Mouse (Mus musculus) embryonic fibroblast, embryonic 13.5 days (primary cell): ENCODE measurements at regions not wholly inside any gene's neighbourhood (a gene's known extent, or its start where the extent isn't known, plus 50 kb on each side); places are given as distances from the start of the nearest gene placed in this dataset.

Source experiments
- CTCF ChIP-seq: IDR thresholded peaks from 2 replicates; pipeline ENCODE4 v1.5.1; 2011; ENCODE audit warnings: mild to moderate bottlenecking, control low read depth, low read length, moderate library complexity, borderline replicate concordance; ENCODE audit not compliant: insufficient read depth
- POLR2A ChIP-seq: IDR thresholded peaks from 2 replicates; pipeline ENCODE4 v1.6.1; 2011; ENCODE audit warnings: low read depth, mild to moderate bottlenecking, control low read depth, low read length, moderate library complexity

DNA sequence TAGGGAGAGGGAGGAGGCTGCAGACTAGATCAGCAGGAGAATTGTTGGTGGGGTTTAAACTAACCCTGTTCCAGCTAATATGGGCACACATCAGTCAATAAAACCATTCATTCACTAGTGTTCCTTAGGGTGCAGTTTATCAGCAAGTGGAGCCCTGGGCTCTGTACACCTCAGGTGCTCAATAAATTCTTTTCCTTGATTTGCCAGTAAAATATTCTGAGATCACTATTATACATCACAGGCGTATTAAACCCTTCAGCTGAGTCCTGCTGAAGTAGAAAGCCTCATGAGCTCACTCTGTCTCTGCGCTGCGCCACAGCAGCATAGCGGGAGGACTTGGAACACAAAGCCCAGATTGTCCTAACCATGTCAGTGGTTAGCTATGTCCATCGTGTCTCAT lies 389.3 kb downstream of the Hs3st3b1 start:
- TF ChIP-seq CTCF (no peak), POLR2A (no peak)
